Mouse (Mus musculus) midbrain, embryonic 12.5 days (tissue): Measurements from ENCODE around the gene Wnt8b. TPM values are rescaled to one million over a fixed set of nuclear protein-coding genes. Genes with fewer than 3 reads are reported as not detected.
"Not testable (repeated sequence)": the region's sequence is repeated elsewhere in the genome, so short reads cannot be mapped to it uniquely, and the experiment has no call there.

Source experiments
- ATAC-seq: fragments of 200-750 bp; cut with Nextera tagmentation; 2 replicates; pipeline ENCODE4 v1.8.0; 2017; ENCODE audit warnings: low read depth, moderate TSS enrichment, moderate library complexity; ENCODE audit not compliant: low FRiP score
- H3K27ac ChIP-seq: fragments of 300-500 bp; sonication (generic); replicated peaks from 2 replicates; pipeline ENCODE4 v1.5.1; 2016; ENCODE audit warnings: mild to moderate bottlenecking
- H3K27me3 ChIP-seq: fragments of 300-500 bp; sonication (generic); 2 replicates; pipeline ENCODE4 v1.6.1; 2016; ENCODE audit warnings: mild to moderate bottlenecking
- H3K36me3 ChIP-seq: fragments of 300-500 bp; sonication (generic); 2 replicates; pipeline ENCODE4 v1.6.1; 2016
- H3K4me1 ChIP-seq: fragments of 300-500 bp; sonication (generic); 2 replicates; pipeline ENCODE4 v1.6.1; 2016
- H3K4me2 ChIP-seq: fragments of 300-500 bp; sonication (generic); replicated peaks from 2 replicates; pipeline ENCODE4 v1.6.1; 2016; ENCODE audit warnings: mild to moderate bottlenecking, moderate library complexity
- H3K4me3 ChIP-seq: fragments of 300-500 bp; sonication (generic); 2 replicates; pipeline ENCODE4 v1.5.1; 2016; ENCODE audit warnings: mild to moderate bottlenecking
- H3K9ac ChIP-seq: fragments of 300-500 bp; sonication (generic); replicated peaks from 2 replicates; pipeline ENCODE4 v1.6.1; 2016; ENCODE audit warnings: mild to moderate bottlenecking, moderate library complexity
- H3K9me3 ChIP-seq: fragments of 300-500 bp; sonication (generic); 2 replicates; pipeline ENCODE4 v1.6.1; 2016; ENCODE audit warnings: mild to moderate bottlenecking
- WGBS: fragments of 180-500 bp; shearing (Covaris S2); methylation state at CpG from one replicate; pipeline ENCODE4 v1.1.7; 2016; 5-methylcytosine and 5-hydroxymethylcytosine counted together
- polyA plus RNA-seq: library from polyadenylated mRNA; unstranded; fragments of >200 nt; fragmentation: Nextera tagmentation; extraction: Ambion mirVana; gene quantifications from 2 replicates; pipeline ENCODE4 v1.2.1, GENCODE M21; 2016

Wnt8b gene
- polyA plus RNA-seq: 11.3 and 11.6 TPM in 2 replicates

- Histone ChIP-seq H3K27ac (no peak within 1 kb of the TSS), H3K36me3 (no peaks in the 10 kb centered on the region), H3K9me3 (no peaks in the 10 kb centered on the region), H3K4me1 (peaks cover 6% of the 10 kb centered on the region), H3K27me3 (peaks cover 100% of the 10 kb centered on the region), H3K9ac (no peak within 1 kb of the TSS), H3K4me3 (peak within 1 kb of the TSS; percentile 27), H3K4me2 (peak within 1 kb of the TSS; percentile 22; the same call in 1 of the 2 replicates)
- 7% methylated on average over 8 of the region's 8 CpGs for WGBS
- no peak for ATAC-seq
Observed at GRCm38 (mm10) chr19:44493128-44493527, at the start of gene Wnt8b. Gene Wnt8b, plus strand, starts transcription at chr19:44493472.

GRCm38 (mm10) chr19:44445755-44446154 lies 47.5 kb upstream of the Wnt8b start:
- Histone ChIP-seq H3K9me3 (no peaks in the 10 kb centered on the region), H3K4me3 (no peak overlapping the region), H3K9ac (no peak overlapping the region), H3K36me3 (no peaks in the 10 kb centered on the region), H3K27ac (no peak overlapping the region), H3K27me3 (peaks cover 9% of the 10 kb centered on the region; the same call in 1 of the 2 replicates), H3K4me2 (no peak overlapping the region), H3K4me1 (no peaks in the 10 kb centered on the region)
- 94% methylated on average over 3 of the region's 3 CpGs for WGBS
- ATAC-seq: no peak

- Histone ChIP-seq H3K9ac (no peak overlapping the region), H3K27me3 (peaks cover 9% of the 10 kb centered on the region; the same call in 1 of the 2 replicates), H3K4me2 (no peak overlapping the region), H3K4me1 (no peaks in the 10 kb centered on the region), H3K36me3 (no peaks in the 10 kb centered on the region), H3K27ac (no peak overlapping the region), H3K4me3 (no peak overlapping the region), H3K9me3 (no peaks in the 10 kb centered on the region)
- ATAC-seq: no peak
- WGBS: 85% methylated on average over 4 of the region's 4 CpGs
Observed at GRCm38 (mm10) chr19:44447927-44448326, 45.3 kb upstream of the Wnt8b start.

DNA sequence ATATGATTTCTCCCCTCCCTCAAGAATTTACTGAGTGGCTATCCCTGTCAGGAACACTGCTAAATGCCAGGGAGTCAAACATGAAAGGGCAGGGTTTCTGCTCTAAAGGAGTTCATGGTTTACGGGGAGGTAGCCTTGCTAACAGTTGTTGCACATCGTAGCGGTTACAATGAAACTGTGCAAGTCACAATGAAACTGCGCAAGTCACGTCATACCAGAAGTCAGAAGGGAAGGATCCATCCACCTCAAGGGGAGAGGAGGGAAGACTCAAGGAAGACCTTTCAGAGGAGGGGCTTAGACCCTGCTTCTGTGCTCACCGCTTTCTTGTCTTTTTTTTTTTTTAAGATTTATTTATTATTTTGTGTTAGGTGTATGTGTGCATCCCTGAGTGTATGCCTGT lies 38.4 kb upstream of the Wnt8b start:
- Histone ChIP-seq H3K27ac (no peak overlapping the region), H3K9ac (no peak overlapping the region), H3K4me2 (no peak overlapping the region), H3K36me3 (no peaks in the 10 kb centered on the region), H3K27me3 (peaks cover 4% of the 10 kb centered on the region; the same call in 1 of the 2 replicates), H3K4me3 (no peak overlapping the region), H3K4me1 (no peaks in the 10 kb centered on the region), H3K9me3 (no peaks in the 10 kb centered on the region)
- WGBS: 94% methylated on average over 6 of the region's 6 CpGs
- ATAC-seq: no peak

DNA sequence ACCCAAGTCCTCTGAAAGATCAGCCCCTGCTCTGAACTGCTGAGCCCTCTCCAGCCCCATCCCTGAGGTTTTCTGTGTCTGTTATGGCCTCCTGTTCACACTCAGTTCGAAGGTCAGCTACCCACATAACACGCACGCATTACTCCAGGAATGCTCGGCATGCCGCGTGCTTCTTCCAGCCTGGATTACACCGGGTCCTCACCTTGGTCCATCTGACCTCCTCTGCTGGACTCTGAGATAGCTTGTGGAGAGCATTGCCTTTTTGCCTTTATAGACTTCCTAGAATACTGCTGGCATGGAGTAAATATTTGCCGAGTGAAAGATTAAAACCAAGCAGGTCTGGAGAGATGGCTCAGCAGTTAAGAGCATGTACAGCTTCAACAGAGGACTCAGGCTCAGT lies 37.9 kb upstream of the Wnt8b start:
- H3K4me3 ChIP-seq: no peak overlapping the region
- 79% methylated on average over 8 of the region's 8 CpGs for WGBS
- H3K27ac ChIP-seq: no peak overlapping the region
- H3K4me2 ChIP-seq: no peak overlapping the region
- H3K27me3 ChIP-seq: peaks cover 2% of the 10 kb centered on the region; the same call in 1 of the 2 replicates
- ATAC-seq: no peak
- no peak overlapping the region for H3K9ac ChIP-seq
- H3K36me3 ChIP-seq: no peaks in the 10 kb centered on the region
- no peaks in the 10 kb centered on the region for H3K4me1 ChIP-seq
- no peaks in the 10 kb centered on the region for H3K9me3 ChIP-seq

DNA sequence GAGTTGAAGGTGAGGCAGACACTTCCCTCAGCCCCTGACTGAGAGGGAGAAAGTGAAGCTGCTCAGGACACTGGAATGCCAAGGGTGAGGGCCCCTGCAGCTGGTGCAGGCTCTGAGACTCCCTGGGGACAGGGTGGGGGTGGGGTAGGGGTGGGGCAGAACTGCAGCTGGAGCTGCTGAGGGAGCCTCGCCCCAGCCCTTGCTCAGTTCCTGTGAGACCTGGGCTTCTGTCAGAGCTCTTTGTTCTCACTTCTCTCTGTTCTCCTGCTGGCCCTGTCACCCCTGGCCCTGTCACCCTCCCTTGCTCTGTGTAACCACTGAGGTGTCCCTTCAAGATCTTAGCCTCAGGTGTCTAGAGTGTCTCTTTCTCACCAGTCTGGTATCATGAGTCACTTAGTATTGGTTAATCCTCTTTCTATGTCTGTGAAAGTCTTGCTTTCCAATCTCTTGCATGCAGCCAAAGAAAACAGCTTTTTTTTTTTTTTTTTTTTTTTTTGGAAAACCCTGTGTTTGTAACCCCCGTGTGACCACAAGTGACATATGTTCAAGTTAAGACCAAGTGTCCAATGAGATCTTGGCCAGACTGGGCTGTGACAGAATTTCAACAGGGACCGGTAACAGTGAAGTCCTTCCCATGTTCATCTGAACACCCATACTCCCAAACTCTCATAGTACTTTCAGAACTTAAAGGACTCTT lies 35.8 kb upstream of the Wnt8b start:
- ATAC-seq: no peak
- Histone ChIP-seq H3K4me1 (no peaks in the 10 kb centered on the region), H3K27me3 (no peaks in the 10 kb centered on the region; the same call in 1 of the 2 replicates), H3K4me3 (no peak overlapping the region), H3K9ac (no peak overlapping the region), H3K9me3 (no peaks in the 10 kb centered on the region), H3K36me3 (no peaks in the 10 kb centered on the region), H3K4me2 (no peak overlapping the region), H3K27ac (no peak overlapping the region)
- 81% methylated on average over 2 of the region's 3 CpGs for WGBS

GRCm38 (mm10) chr19:44458696-44459095 lies 34.6 kb upstream of the Wnt8b start:
- Histone ChIP-seq H3K27ac (no peak overlapping the region), H3K36me3 (no peaks in the 10 kb centered on the region), H3K4me2 (no peak overlapping the region), H3K27me3 (no peaks in the 10 kb centered on the region; the same call in 1 of the 2 replicates), H3K9me3 (no peaks in the 10 kb centered on the region), H3K4me3 (no peak overlapping the region), H3K9ac (no peak overlapping the region), H3K4me1 (no peaks in the 10 kb centered on the region)
- ATAC-seq: no peak
- WGBS: 93% methylated on average over 13 of the region's 13 CpGs

DNA sequence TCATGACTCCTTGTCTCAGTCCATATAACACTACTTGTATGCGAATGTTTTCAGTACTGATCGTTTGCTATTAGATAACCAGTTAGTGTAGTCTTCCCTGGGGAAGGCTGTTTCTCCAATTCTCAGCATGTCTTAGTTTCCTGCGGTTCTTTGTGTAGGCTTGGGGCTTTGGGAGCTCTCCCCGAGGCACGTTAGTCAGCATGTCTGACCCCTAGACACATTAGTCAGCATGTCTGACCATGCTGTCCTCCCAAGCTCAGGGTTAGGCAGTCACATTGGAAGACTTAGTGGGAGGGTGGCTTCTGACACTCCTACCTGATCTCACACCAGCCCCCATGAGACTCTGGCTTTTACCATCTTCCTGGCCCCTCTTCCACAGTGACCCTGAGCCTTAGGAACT lies 32.8 kb upstream of the Wnt8b start:
- no peak for ATAC-seq
- Histone ChIP-seq H3K27ac (no peak overlapping the region), H3K27me3 (no peaks in the 10 kb centered on the region; the same call in 1 of the 2 replicates), H3K36me3 (no peaks in the 10 kb centered on the region), H3K9ac (no peak overlapping the region), H3K4me1 (peaks cover 2% of the 10 kb centered on the region; the same call in 1 of the 2 replicates), H3K9me3 (no peaks in the 10 kb centered on the region), H3K4me2 (no peak overlapping the region), H3K4me3 (no peak overlapping the region)
- WGBS: 79% methylated on average over 5 of the region's 5 CpGs

- no peak for ATAC-seq
- WGBS: 55% methylated on average over 4 of the region's 4 CpGs
Observed at GRCm38 (mm10) chr19:44461500-44461899, 31.8 kb upstream of the Wnt8b start.

DNA sequence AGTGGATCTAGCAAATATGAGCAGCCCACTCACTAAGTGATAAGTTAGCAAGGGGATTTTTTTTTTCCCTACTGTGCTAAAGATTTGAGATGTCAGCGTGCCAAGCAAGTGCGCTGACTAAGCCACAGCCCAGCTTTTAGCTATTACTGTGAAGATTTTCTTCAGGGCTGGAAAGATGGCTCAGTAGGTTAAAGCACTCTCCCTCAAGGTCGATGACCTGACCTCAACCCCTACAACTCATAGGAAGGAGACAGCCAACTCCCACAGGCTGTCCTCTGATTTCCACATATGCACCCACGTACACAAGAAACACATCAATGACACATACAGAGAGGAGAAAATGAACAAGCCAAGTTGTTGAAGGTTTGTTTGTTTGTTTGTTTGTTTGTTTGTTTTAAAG lies 31.1 kb upstream of the Wnt8b start:
- Histone ChIP-seq H3K36me3 (no peaks in the 10 kb centered on the region), H3K9ac (no peak overlapping the region), H3K9me3 (no peaks in the 10 kb centered on the region), H3K27ac (no peak overlapping the region), H3K4me1 (peaks cover 3% of the 10 kb centered on the region; the same call in 1 of the 2 replicates), H3K4me2 (no peak overlapping the region), H3K4me3 (no peak overlapping the region), H3K27me3 (no peaks in the 10 kb centered on the region; the same call in 1 of the 2 replicates)
- ATAC-seq: no peak
- 89% methylated on average over 4 of the region's 4 CpGs for WGBS

More at GRCm38 (mm10) chr19:44461500-44461899, 31.8 kb upstream of the Wnt8b start:
- Histone ChIP-seq H3K9ac (no peak overlapping the region), H3K27me3 (no peaks in the 10 kb centered on the region; the same call in 1 of the 2 replicates), H3K4me3 (no peak overlapping the region), H3K9me3 (no peaks in the 10 kb centered on the region), H3K36me3 (no peaks in the 10 kb centered on the region), H3K27ac (no peak overlapping the region), H3K4me2 (no peak overlapping the region), H3K4me1 (peaks cover 3% of the 10 kb centered on the region; the same call in 1 of the 2 replicates)

DNA sequence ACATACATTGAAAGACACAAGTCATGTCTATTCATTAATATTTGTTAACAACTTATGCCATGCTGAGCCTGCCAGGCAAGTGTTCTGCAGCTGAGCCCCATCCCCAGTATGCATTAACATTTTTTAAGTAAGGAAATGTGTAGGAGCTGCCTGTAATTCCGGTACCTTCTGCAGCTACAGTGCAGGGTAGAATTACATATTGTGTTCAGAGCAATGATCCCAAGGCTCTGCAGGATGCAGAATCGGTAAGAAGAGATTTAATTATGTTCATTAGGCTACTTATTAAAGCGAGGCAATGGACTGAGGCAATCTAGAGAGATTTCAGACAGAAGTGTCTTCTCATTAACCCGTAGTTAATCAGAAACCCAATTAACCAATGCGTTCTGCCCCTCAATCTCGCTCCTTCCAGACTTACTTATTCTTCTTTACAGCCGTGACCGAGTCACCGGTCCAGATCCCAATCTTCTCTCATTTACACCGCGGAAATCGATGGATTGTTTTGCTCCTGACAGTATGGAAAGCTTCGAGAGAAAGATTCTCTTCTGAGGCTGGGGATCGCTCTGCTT lies 27.2 kb upstream of the Wnt8b start:
- H3K27me3 ChIP-seq, H3K4me1 ChIP-seq, H3K4me2 ChIP-seq, H3K9ac ChIP-seq, H3K27ac ChIP-seq, ATAC-seq, H3K36me3 ChIP-seq, H3K4me3 ChIP-seq: not testable (repeated sequence)
- 72% methylated on average over 14 of the region's 14 CpGs for WGBS
- H3K9me3 ChIP-seq: peaks cover 10% of the 10 kb centered on the region; the same call in 1 of the 2 replicates

- 3% methylated on average over 10 of the region's 10 CpGs for WGBS
- Histone ChIP-seq H3K9ac (no peak overlapping the region), H3K9me3 (no peaks in the 10 kb centered on the region), H3K27me3 (peaks cover 47% of the 10 kb centered on the region), H3K4me3 (no peak overlapping the region), H3K4me1 (no peaks in the 10 kb centered on the region), H3K4me2 (no peak overlapping the region), H3K27ac (no peak overlapping the region), H3K36me3 (no peaks in the 10 kb centered on the region)
- ATAC-seq: no peak
Observed at GRCm38 (mm10) chr19:44474158-44474557, 19.1 kb upstream of the Wnt8b start.
